8 mouse cellular contexts compared by ENCODE assay signal in genomic region chr14:20067293-20068074, GRCm38 (mm10).
A peak's percentile ranks its signal among the peaks of the same experiment; 100 is the strongest.
DNase-seq lines count a peak whose midpoint lies in the region; ATAC-seq lines count a peak whose summit lies in the region.

No protein-coding gene starts in this region.

- DNase-seq in MEL-GATA-1-ER (ENCODE audit: extremely low read depth, low read depth) = peak; percentile 55
- DNase-seq in hindbrain, embryonic 10.5 days (ENCODE audit: low spot score) = peak; percentile 73
- DNase-seq in layer of hippocampus, adult 8-10 months (ENCODE audit: low spot score in 2 of 2) = peak; percentile 72 to 79
- DNase-seq in retina, embryonic 14.5 days (ENCODE audit: low spot score) = peak; percentile 93
- peak; percentile 77 for DNase-seq in thymus, postnatal 25 days

- no peak overlapping the region for H3K4me3 ChIP-seq in forebrain, embryonic 15.5 days
- H3K4me3 ChIP-seq in hindbrain, embryonic 10.5 days = no peak overlapping the region
- no peak overlapping the region for H3K4me3 ChIP-seq in lung, embryonic 16.5 days (ENCODE audit: low read length)

- H3K36me3 ChIP-seq in forebrain, embryonic 15.5 days = no peaks in the 10 kb centered on the region
- H3K36me3 ChIP-seq in hindbrain, embryonic 10.5 days = no peaks in the 10 kb centered on the region
- H3K36me3 ChIP-seq in lung, embryonic 16.5 days (ENCODE audit: control insufficient read depth, insufficient read depth, low read length) = no peaks in the 10 kb centered on the region

- peaks cover 4% of the 10 kb centered on the region for H3K4me1 ChIP-seq in forebrain, embryonic 15.5 days
- H3K4me1 ChIP-seq in hindbrain, embryonic 10.5 days (replicated peaks) = peaks cover 5% of the 10 kb centered on the region; the same call in 1 of the 2 replicates
- H3K4me1 ChIP-seq in lung, embryonic 16.5 days (replicated peaks; ENCODE audit: control insufficient read depth, insufficient read depth, low read length) = no peaks in the 10 kb centered on the region

- H3K27me3 ChIP-seq in forebrain, embryonic 15.5 days = no peaks in the 10 kb centered on the region
- H3K27me3 ChIP-seq in hindbrain, embryonic 10.5 days (ENCODE audit: insufficient read depth, poor library complexity, severe bottlenecking) = no peaks in the 10 kb centered on the region
- no peaks in the 10 kb centered on the region for H3K27me3 ChIP-seq in lung, embryonic 16.5 days (ENCODE audit: control insufficient read depth, insufficient read depth, low read depth, low read length)

- H3K27ac ChIP-seq in forebrain, embryonic 15.5 days (replicated peaks) = no peak overlapping the region
- H3K27ac ChIP-seq in hindbrain, embryonic 10.5 days = peak overlapping the region; percentile 71
- H3K27ac ChIP-seq in lung, embryonic 16.5 days (ENCODE audit: low read length) = no peak overlapping the region

- no peak overlapping the region for H3K4me2 ChIP-seq in forebrain, embryonic 15.5 days (replicated peaks)
- H3K4me2 ChIP-seq in lung, embryonic 16.5 days (ENCODE audit: low read depth, low read length) = no peak overlapping the region

- 44% methylated on average over 18 of the region's 18 CpGs for WGBS in forebrain, embryonic 15.5 days
- WGBS in hindbrain, embryonic 10.5 days = 43% methylated on average over 18 of the region's 18 CpGs
- 37% methylated on average over 18 of the region's 18 CpGs for WGBS in lung, embryonic 16.5 days

- H3K9me3 ChIP-seq in forebrain, embryonic 15.5 days = no peaks in the 10 kb centered on the region
- H3K9me3 ChIP-seq in hindbrain, embryonic 10.5 days = no peaks in the 10 kb centered on the region
- H3K9me3 ChIP-seq in lung, embryonic 16.5 days (ENCODE audit: control insufficient read depth, low read length) = no peaks in the 10 kb centered on the region

- ATAC-seq in cerebellum, adult (ENCODE audit: insufficient number of reproducible peaks, low FRiP score, low TSS enrichment) = peak; percentile 79
- peak; percentile 75 for ATAC-seq in forebrain, embryonic 15.5 days (replicated peaks)
- ATAC-seq in lung, embryonic 16.5 days (ENCODE audit: low read depth) = peak; percentile 60

- H3K9ac ChIP-seq in forebrain, embryonic 15.5 days (replicated peaks) = no peak overlapping the region
- no peak overlapping the region for H3K9ac ChIP-seq in lung, embryonic 16.5 days (ENCODE audit: low read length)
